Mouse (Mus musculus) limb, embryonic 15.5 days (tissue): Measurements from ENCODE around the gene Lcp1. TPM values are rescaled to one million over a fixed set of nuclear protein-coding genes. Genes with fewer than 3 reads are reported as not detected.

Experiments
- ATAC-seq: fragments of 200-750 bp; cut with Nextera tagmentation; 2 replicates; pipeline ENCODE4 v1.8.0; 2017; ENCODE audit warnings: low read depth, moderate TSS enrichment; ENCODE audit not compliant: insufficient number of reproducible peaks, low FRiP score, low TSS enrichment
- H3K27ac ChIP-seq: fragments of 300-500 bp; sonication (generic); 2 replicates; pipeline ENCODE4 v1.5.1; 2015; ENCODE audit warnings: moderate library complexity, mild to moderate bottlenecking, inconsistent platforms
- H3K27me3 ChIP-seq: fragments of 300-500 bp; sonication (generic); 2 replicates; pipeline ENCODE4 v1.6.1; 2015; ENCODE audit warnings: inconsistent platforms
- H3K36me3 ChIP-seq: fragments of 300-500 bp; sonication (generic); 2 replicates; pipeline ENCODE4 v1.6.1; 2015; ENCODE audit warnings: inconsistent platforms
- H3K4me1 ChIP-seq: fragments of 300-500 bp; sonication (generic); 2 replicates; pipeline ENCODE4 v1.6.1; 2015; ENCODE audit warnings: inconsistent platforms
- H3K4me2 ChIP-seq: fragments of 300-500 bp; sonication (generic); 2 replicates; pipeline ENCODE4 v1.6.1; 2015; ENCODE audit warnings: mild to moderate bottlenecking, inconsistent platforms
- H3K4me3 ChIP-seq: fragments of 300-500 bp; sonication (generic); 2 replicates; pipeline ENCODE4 v1.5.1; 2015; ENCODE audit warnings: mild to moderate bottlenecking, inconsistent platforms
- H3K9ac ChIP-seq: fragments of 300-500 bp; sonication (generic); 2 replicates; pipeline ENCODE4 v1.6.1; 2015; ENCODE audit warnings: inconsistent platforms
- H3K9me3 ChIP-seq: fragments of 300-500 bp; sonication (generic); 2 replicates; pipeline ENCODE4 v1.6.1; 2016; ENCODE audit warnings: inconsistent platforms
- WGBS: fragments of 180-500 bp; shearing (Covaris S2); methylation state at CpG from one replicate; pipeline ENCODE4 v1.1.7; 2015; 5-methylcytosine and 5-hydroxymethylcytosine counted together
- polyA plus RNA-seq: library from polyadenylated mRNA; unstranded; fragments of >200 nt; fragmentation: Nextera tagmentation; extraction: Ambion mirVana; gene quantifications from 2 replicates; pipeline ENCODE4 v1.2.1, GENCODE M21; 2015

Lcp1 gene
- polyA plus RNA-seq, 1 experiment from 2014 or later = 36.7 TPM

DNA sequence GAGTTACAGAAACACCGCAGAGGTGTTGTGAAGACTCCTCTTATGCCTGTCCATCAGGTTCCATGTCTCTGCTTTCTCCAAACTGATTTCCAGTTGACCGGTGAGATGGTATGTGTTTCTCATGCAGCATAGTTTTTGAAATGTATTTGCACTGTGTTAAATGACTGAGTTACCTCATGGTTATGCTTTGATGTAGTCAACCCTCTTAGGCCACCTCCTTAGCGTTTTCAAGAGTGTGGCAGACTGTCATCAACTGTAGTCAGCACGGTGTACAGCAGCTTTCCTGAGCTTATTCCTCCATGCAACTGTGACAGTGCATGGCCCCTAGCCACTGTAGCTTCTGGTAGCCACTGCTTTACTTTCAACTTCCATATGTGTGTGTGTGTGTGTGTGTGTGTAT, 58.1 kb downstream of the Lcp1 start:
- no peak overlapping the region for H3K4me2 ChIP-seq
- H3K9ac ChIP-seq = no peak overlapping the region
- H3K27me3 ChIP-seq = no peaks in the 10 kb centered on the region
- no peaks in the 10 kb centered on the region for H3K36me3 ChIP-seq
- no peak overlapping the region for H3K27ac ChIP-seq
- WGBS = 82% methylated on average over 4 of the region's 4 CpGs
- no peak for ATAC-seq
- no peak overlapping the region for H3K4me3 ChIP-seq
- H3K4me1 ChIP-seq = no peaks in the 10 kb centered on the region
- H3K9me3 ChIP-seq = no peaks in the 10 kb centered on the region

DNA sequence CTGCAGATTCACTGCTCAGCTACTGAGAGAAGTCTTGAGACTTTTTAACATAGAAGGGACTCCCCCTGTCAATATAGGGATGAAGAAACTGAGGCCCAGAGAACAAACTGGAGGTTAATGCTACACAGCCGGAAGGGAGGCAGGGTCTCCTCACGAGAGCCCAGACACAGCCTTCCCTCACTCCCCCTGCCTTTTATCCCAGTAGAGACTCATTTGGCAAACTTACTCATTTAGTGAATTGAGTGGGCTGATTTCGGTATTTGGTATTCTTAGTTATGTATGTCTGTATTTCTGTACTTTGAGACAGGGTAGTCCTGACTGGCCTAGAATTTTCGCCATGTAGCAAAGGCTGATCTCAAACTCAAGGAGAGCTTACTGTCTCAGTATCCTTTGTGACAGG, 59.8 kb downstream of the Lcp1 start:
- Histone ChIP-seq H3K9me3 (no peaks in the 10 kb centered on the region), H3K27me3 (no peaks in the 10 kb centered on the region), H3K4me2 (no peak overlapping the region), H3K36me3 (no peaks in the 10 kb centered on the region), H3K9ac (no peak overlapping the region), H3K27ac (no peak overlapping the region), H3K4me3 (no peak overlapping the region), H3K4me1 (no peaks in the 10 kb centered on the region)
- WGBS = 68% methylated on average over 4 of the region's 4 CpGs
- no peak for ATAC-seq

DNA sequence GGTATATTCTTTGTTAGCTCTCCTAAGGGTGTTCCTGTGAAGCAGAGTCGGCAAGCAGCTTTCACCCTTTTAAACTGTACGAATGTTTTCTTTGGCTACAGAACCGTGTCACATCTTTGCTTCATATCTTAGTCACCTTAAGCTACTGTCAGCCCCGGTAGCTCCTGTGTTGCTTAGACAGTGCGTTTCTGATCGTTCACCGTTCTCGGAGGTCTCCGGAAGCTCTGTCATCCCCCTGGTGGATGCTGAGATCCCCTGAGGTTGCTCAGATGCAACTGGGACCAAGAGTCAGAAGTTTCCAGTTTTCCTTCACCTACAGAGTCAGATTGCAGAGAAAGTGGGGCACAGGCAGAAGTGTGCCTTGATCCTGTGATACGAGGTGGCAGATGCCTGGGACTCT, 61.5 kb downstream of the Lcp1 start:
- 86% methylated on average over 10 of the region's 10 CpGs for WGBS
- H3K27ac ChIP-seq = no peak overlapping the region
- no peaks in the 10 kb centered on the region for H3K27me3 ChIP-seq
- no peak for ATAC-seq
- H3K4me1 ChIP-seq = no peaks in the 10 kb centered on the region
- no peaks in the 10 kb centered on the region for H3K36me3 ChIP-seq
- H3K9ac ChIP-seq = no peak overlapping the region
- H3K4me2 ChIP-seq = no peak overlapping the region
- H3K9me3 ChIP-seq = no peaks in the 10 kb centered on the region
- H3K4me3 ChIP-seq = no peak overlapping the region

DNA sequence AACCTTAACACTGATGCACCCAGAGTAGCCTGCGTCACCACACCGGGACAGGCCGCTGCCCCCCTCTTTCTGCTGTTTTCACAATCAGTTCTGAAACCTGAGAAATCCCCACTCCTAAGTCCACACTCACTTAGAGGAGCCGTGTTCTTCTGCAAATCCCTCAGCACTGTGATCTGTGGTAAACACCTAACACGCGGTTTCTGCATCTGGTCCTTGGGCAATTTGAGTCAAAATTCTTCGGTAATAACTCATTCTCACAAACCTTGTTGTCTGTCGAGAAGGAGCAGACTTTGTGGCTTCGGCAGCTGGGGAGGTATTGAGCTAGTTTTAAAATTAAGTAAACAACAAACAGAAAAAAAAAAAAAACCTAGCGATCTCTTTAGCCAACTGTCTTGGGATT, 62.0 kb downstream of the Lcp1 start:
- no peak overlapping the region for H3K4me3 ChIP-seq
- H3K4me2 ChIP-seq = no peak overlapping the region
- ATAC-seq = no peak
- no peaks in the 10 kb centered on the region for H3K27me3 ChIP-seq
- H3K36me3 ChIP-seq = no peaks in the 10 kb centered on the region
- no peaks in the 10 kb centered on the region for H3K9me3 ChIP-seq
- WGBS = 62% methylated on average over 10 of the region's 10 CpGs
- H3K27ac ChIP-seq = no peak overlapping the region
- H3K4me1 ChIP-seq = no peaks in the 10 kb centered on the region
- no peak overlapping the region for H3K9ac ChIP-seq

DNA sequence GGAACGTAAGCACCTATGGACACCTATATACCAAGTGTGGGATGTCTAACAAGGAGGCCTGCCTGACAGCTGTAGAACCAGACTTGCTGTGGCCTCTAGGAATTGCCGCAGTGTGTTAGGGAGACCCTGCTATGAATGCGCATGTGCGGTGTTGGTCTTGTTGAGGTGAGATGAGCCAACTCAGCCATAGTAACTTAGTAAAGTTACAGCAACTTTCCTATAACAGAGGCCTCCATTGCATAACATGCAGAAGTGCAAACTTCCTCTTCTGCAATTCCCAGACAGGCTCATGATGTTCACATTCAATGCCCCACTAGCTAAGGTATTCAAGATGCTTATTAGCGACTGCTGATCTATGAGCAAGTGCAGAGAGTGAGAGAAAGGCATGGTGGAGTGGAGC, 64.6 kb downstream of the Lcp1 start:
- no peak overlapping the region for H3K9ac ChIP-seq
- no peak overlapping the region for H3K4me2 ChIP-seq
- ATAC-seq = no peak
- H3K27me3 ChIP-seq = no peaks in the 10 kb centered on the region
- no peaks in the 10 kb centered on the region for H3K4me1 ChIP-seq
- no peak overlapping the region for H3K4me3 ChIP-seq
- H3K36me3 ChIP-seq = no peaks in the 10 kb centered on the region
- 88% methylated on average over 5 of the region's 5 CpGs for WGBS
- H3K9me3 ChIP-seq = no peaks in the 10 kb centered on the region
- H3K27ac ChIP-seq = no peak overlapping the region

DNA sequence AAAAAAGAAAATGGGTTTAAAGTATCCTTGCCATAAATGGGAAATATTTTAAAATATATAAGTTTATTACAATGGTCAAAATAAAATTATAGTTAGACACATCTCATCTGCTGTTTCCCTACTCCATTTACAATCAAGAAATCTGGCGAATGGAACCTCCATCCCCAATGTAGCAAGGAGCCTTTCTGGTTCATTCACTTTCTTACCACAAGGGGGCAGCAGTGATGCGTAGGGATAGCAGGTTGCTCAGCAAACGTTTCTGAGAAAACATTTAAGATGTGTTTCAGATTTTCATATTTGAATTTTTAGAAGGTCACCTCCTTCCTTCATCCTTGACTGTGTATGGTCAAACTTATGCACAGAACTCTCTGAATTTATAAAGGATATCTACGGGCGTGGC, 66.1 kb downstream of the Lcp1 start:
- Histone ChIP-seq H3K9ac (no peak overlapping the region), H3K36me3 (no peaks in the 10 kb centered on the region), H3K4me2 (no peak overlapping the region), H3K9me3 (no peaks in the 10 kb centered on the region), H3K27ac (no peak overlapping the region), H3K4me3 (no peak overlapping the region), H3K4me1 (no peaks in the 10 kb centered on the region), H3K27me3 (no peaks in the 10 kb centered on the region)
- WGBS = 40% methylated on average over 5 of the region's 5 CpGs
- no peak for ATAC-seq

DNA sequence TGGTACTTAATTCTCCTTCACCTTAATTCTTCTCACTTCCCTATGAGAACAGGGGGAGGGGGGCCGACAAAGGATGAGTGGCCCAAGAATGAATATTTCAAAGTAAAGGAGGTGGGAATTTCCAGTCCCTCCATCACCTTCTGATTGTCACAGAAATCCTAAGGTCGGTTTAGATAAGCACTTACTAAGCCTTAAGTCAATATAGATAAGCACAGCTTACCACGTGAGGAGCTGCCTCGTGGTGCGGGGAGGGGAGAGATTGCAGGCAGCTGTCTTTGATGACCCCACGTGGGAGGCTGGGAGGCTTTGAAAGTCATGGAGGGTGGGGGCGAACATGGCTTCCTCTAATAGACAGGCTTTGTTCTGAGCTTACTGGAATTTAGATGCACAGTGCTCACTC, 66.8 kb downstream of the Lcp1 start:
- ATAC-seq = no peak
- no peak overlapping the region for H3K27ac ChIP-seq
- H3K36me3 ChIP-seq = no peaks in the 10 kb centered on the region
- H3K9me3 ChIP-seq = no peaks in the 10 kb centered on the region
- WGBS = 52% methylated on average over 7 of the region's 7 CpGs
- no peak overlapping the region for H3K4me2 ChIP-seq
- H3K4me1 ChIP-seq = no peaks in the 10 kb centered on the region
- H3K27me3 ChIP-seq = no peaks in the 10 kb centered on the region
- no peak overlapping the region for H3K4me3 ChIP-seq
- H3K9ac ChIP-seq = no peak overlapping the region

DNA sequence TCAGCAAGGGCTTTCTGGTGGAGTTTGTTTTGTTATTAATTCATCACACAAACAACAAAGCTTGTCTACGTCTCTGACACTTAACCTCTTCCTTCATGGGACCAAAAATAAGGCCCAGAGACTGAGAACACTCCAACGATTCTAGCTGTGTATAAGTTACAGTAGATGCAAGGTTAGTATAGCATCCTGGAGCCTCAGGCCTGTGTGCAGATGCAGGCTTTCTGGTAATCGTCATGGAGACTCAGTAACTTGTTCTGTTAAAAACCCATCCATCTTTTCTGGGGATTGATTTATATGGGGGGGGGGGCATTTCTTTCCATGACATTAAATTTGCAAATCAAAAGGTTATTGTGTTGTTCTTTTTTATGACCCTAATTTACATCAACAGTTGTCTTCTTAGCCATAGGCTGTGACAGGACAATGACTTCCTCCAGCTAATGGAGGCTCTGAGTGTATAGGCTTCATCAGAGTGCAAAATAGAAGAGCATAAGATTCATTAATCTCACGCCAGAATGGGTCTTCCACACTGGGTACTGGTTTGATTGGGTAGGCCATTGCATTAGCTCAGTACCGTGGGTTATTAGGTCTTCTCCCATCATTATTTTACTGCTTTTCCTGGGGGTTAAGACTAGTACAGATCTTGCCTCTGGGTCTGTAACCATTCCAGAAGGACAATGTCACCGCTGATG, 74.6 kb downstream of the Lcp1 start:
- Histone ChIP-seq H3K9me3 (no peaks in the 10 kb centered on the region), H3K9ac (no peak overlapping the region), H3K27me3 (no peaks in the 10 kb centered on the region), H3K4me2 (no peak overlapping the region), H3K36me3 (no peaks in the 10 kb centered on the region), H3K4me1 (no peaks in the 10 kb centered on the region), H3K4me3 (no peak overlapping the region), H3K27ac (no peak overlapping the region)
- no peak for ATAC-seq
- WGBS = 59% methylated on average over 6 of the region's 6 CpGs

DNA sequence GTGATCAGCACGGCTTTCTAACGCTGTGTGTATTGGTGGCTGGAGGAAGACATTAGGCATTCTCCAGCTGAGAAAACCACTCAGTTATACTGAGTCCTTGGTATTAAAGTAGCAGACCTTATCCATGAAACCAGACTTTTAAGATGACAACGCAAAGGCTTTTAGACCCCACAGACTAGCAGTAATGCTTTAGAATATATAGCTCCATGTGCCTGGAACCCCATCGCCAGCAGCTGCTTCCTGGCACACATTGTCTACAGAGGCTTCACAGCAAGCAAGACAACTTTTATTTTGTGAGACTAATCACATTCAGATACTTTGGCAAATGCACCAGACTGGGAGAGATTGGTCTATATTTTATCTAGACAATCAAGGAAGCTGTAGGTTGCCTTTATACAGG, 75.4 kb downstream of the Lcp1 start:
- WGBS = 87% methylated on average over 4 of the region's 4 CpGs
- H3K4me1 ChIP-seq = no peaks in the 10 kb centered on the region
- H3K4me3 ChIP-seq = no peak overlapping the region
- no peaks in the 10 kb centered on the region for H3K27me3 ChIP-seq
- no peak overlapping the region for H3K4me2 ChIP-seq
- no peak for ATAC-seq
- no peak overlapping the region for H3K9ac ChIP-seq
- no peaks in the 10 kb centered on the region for H3K36me3 ChIP-seq
- H3K9me3 ChIP-seq = no peaks in the 10 kb centered on the region
- H3K27ac ChIP-seq = no peak overlapping the region

DNA sequence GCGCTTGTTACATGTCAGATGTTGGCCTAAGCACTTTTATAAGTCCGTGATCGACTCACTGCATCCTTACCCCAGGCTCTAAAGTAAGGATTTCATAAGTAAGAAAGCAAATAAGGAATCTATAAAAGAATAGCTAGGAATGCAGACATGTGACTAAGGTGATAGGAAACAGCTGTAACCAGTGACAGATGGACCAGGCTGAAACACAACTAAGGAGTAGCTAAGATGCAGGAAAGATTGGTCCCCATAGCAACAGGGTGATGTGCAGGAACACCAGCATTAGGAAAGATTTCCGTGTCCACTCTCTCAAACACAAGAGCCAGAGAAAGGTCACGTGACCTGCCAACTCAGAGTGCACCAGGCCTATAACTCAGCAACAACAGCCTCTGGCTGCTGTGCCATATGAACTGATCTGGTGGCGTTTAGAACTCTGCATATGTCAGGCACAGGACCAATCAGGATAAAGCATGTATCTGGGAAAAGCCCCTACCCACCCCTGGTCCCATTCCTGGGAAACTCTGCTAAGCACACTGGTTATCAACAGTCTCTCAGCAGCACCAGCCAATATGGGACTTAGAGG, 77.8 kb downstream of the Lcp1 start:
- 0 out of 2 replicates have a peak, but pooled peaks cover 1% of the 10 kb centered on the region for H3K4me1 ChIP-seq
- no peak overlapping the region for H3K9ac ChIP-seq
- no peaks in the 10 kb centered on the region for H3K27me3 ChIP-seq
- no peak overlapping the region for H3K4me2 ChIP-seq
- H3K36me3 ChIP-seq = no peaks in the 10 kb centered on the region
- no peak overlapping the region for H3K27ac ChIP-seq
- no peaks in the 10 kb centered on the region for H3K9me3 ChIP-seq
- 45% methylated on average over 6 of the region's 6 CpGs for WGBS
- ATAC-seq = no peak
- no peak overlapping the region for H3K4me3 ChIP-seq

DNA sequence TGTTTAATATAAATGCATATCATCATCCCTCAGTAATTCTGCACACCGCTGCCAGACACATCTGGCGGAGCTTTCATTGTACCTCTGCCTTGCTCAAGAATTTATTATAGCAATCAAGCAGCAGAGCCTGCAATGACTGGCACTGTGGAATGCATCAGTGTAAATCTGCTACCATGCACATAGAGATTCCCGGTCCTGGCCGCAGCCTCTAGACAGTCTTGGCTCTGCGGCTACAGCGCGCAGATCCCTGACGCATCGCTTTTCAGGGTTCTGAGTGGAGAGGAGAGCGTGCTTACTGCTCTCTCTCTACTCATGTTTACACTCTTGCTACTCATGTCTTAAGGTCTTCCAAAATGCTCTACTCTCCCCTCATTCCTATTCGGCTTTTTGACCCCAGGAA, 82.9 kb downstream of the Lcp1 start:
- Histone ChIP-seq H3K9ac (no peak overlapping the region), H3K36me3 (no peaks in the 10 kb centered on the region), H3K4me3 (no peak overlapping the region), H3K4me2 (no peak overlapping the region), H3K27ac (no peak overlapping the region), H3K9me3 (no peaks in the 10 kb centered on the region), H3K27me3 (no peaks in the 10 kb centered on the region), H3K4me1 (0 out of 2 replicates have a peak, but pooled peaks cover 6% of the 10 kb centered on the region)
- ATAC-seq = no peak
- 59% methylated on average over 11 of the region's 11 CpGs for WGBS

DNA sequence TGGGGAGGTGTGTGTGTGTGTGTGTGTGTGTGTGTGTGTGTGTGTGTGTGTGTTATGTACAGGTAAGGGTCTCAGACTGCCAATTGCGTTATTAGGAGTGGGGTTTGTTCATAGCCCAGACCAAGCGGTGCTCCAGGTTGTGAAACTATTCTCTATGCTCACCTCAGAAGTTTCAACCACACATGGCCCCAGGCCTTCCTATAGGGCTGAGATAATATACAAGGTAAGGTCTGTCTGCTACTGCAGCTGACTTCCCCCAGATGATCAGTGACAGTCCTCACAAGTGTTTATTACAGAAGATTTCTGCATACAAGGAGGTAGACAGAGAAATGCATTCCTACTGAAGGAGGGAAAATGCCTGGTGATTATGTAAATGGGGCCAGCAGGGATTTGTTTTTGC, 87.9 kb downstream of the Lcp1 start:
- Histone ChIP-seq H3K9me3 (no peaks in the 10 kb centered on the region), H3K4me3 (no peak overlapping the region), H3K27ac (no peak overlapping the region), H3K4me1 (0 out of 2 replicates have a peak, but pooled peaks cover 3% of the 10 kb centered on the region), H3K4me2 (no peak overlapping the region), H3K36me3 (no peaks in the 10 kb centered on the region), H3K9ac (no peak overlapping the region), H3K27me3 (no peaks in the 10 kb centered on the region)
- 87% methylated on average over 2 of the region's 2 CpGs for WGBS
- no peak for ATAC-seq
